Mouse (Mus musculus) kidney, adult 2 months (tissue): ENCODE data around the gene Prg3. TPM values are rescaled to one million over a fixed set of nuclear protein-coding genes. Genes with fewer than 3 reads are reported as not detected.
A peak's percentile ranks its signal among the peaks of the same experiment; 100 is the strongest.

Experiments used
- DNase-seq: peaks from one replicate; pipeline ENCODE4 v3.0.0; 2021
- H3K27ac ChIP-seq: fragments of 200-500 bp; 2 replicates; pipeline ENCODE4 v1.5.1; 2012; ENCODE audit warnings: low read depth, low read length, control low read depth, inconsistent platforms; ENCODE audit not compliant: insufficient read depth
- H3K27me3 ChIP-seq: fragments of 200-500 bp; replicated peaks from 2 replicates; pipeline ENCODE4 v1.6.1; 2012; ENCODE audit warnings: mild to moderate bottlenecking, moderate library complexity, low read length, inconsistent platforms; ENCODE audit not compliant: control insufficient read depth, insufficient read depth
- H3K36me3 ChIP-seq: fragments of 200-500 bp; 2 replicates; pipeline ENCODE4 v1.6.1; 2012; ENCODE audit warnings: mild to moderate bottlenecking, moderate library complexity, low read length, inconsistent platforms; ENCODE audit not compliant: control insufficient read depth, insufficient read depth
- H3K4me1 ChIP-seq: fragments of 200-500 bp; 2 replicates; pipeline ENCODE4 v1.6.1; 2011; ENCODE audit warnings: low read length; ENCODE audit not compliant: control insufficient read depth, insufficient read depth
- H3K4me3 ChIP-seq: fragments of 200-500 bp; 2 replicates; pipeline ENCODE4 v1.5.1; 2011; ENCODE audit warnings: mild to moderate bottlenecking, low read depth, low read length, control low read depth; ENCODE audit not compliant: insufficient read depth
- CTCF ChIP-seq: fragments of 200-500 bp; conservative IDR thresholded peaks from 2 replicates; pipeline ENCODE4 v1.5.1; 2011; ENCODE audit warnings: low read depth, mild to moderate bottlenecking, control low read depth, low read length, moderate library complexity, mixed read lengths; ENCODE audit not compliant: insufficient read depth, insufficient read length
- POLR2A ChIP-seq: fragments of 200-500 bp; IDR thresholded peaks from one replicate; pipeline ENCODE4 v1.6.1; 2011; ENCODE audit warnings: low read depth, low read length, control low read depth
- WGBS: fragments of 180-500 bp; shearing (Covaris S2); methylation state at CpG from one replicate; pipeline ENCODE4 v1.1.7; 2018; 5-methylcytosine and 5-hydroxymethylcytosine counted together
- polyA plus RNA-seq: library from polyadenylated mRNA; depleted of rRNA; stranded (reverse); fragments of >200 nt; gene quantifications from 2 replicates; pipeline ENCODE4 v1.2.3, GENCODE M21; 2012

Gene Prg3
- polyA plus RNA-seq, 1 experiment = 0.28 TPM

GRCm38 (mm10) chr2:84948721-84949120 is 39.3 kb upstream of the Prg3 start:
- no peaks in the 10 kb centered on the region; the same call in 1 of the 2 replicates for H3K36me3 ChIP-seq
- DNase-seq = no peak
- H3K4me3 ChIP-seq = no peak overlapping the region
- no peaks in the 10 kb centered on the region for H3K4me1 ChIP-seq
- 58% methylated on average over 2 of the region's 2 CpGs for WGBS
- no peak overlapping the region for H3K27ac ChIP-seq
- TF ChIP-seq CTCF (no peak), POLR2A (no peak)
- no peaks in the 10 kb centered on the region for H3K27me3 ChIP-seq

GRCm38 (mm10) chr2:84951027-84951426 is 37.0 kb upstream of the Prg3 start:
- DNase-seq = no peak
- Histone ChIP-seq H3K4me3 (no peak overlapping the region), H3K27me3 (no peaks in the 10 kb centered on the region), H3K4me1 (no peaks in the 10 kb centered on the region), H3K36me3 (no peaks in the 10 kb centered on the region; the same call in 1 of the 2 replicates), H3K27ac (no peak overlapping the region)
- TF ChIP-seq POLR2A = no peak
- TF ChIP-seq CTCF = no peak
- WGBS = 90% methylated on average over 8 of the region's 8 CpGs

GRCm38 (mm10) chr2:84952251-84952650 is 35.8 kb upstream of the Prg3 start:
- 88% methylated on average over 1 of the region's 1 CpGs for WGBS
- Histone ChIP-seq H3K4me1 (no peaks in the 10 kb centered on the region), H3K4me3 (no peak overlapping the region), H3K27ac (no peak overlapping the region), H3K27me3 (no peaks in the 10 kb centered on the region), H3K36me3 (no peaks in the 10 kb centered on the region; the same call in 1 of the 2 replicates)
- TF ChIP-seq POLR2A (no peak), CTCF (no peak)
- DNase-seq = no peak

GRCm38 (mm10) chr2:84952693-84953092 is 35.3 kb upstream of the Prg3 start:
- Histone ChIP-seq H3K27me3 (no peaks in the 10 kb centered on the region), H3K4me3 (no peak overlapping the region), H3K27ac (no peak overlapping the region), H3K4me1 (no peaks in the 10 kb centered on the region), H3K36me3 (no peaks in the 10 kb centered on the region; the same call in 1 of the 2 replicates)
- no peak for DNase-seq
- TF ChIP-seq CTCF = no peak
- TF ChIP-seq POLR2A = no peak
- 78% methylated on average over 4 of the region's 4 CpGs for WGBS

GRCm38 (mm10) chr2:84955435-84955834 is 32.6 kb upstream of the Prg3 start:
- H3K27me3 ChIP-seq = no peaks in the 10 kb centered on the region
- H3K27ac ChIP-seq = no peak overlapping the region
- no peaks in the 10 kb centered on the region for H3K36me3 ChIP-seq
- H3K4me1 ChIP-seq = no peaks in the 10 kb centered on the region
- no peak for DNase-seq
- TF ChIP-seq CTCF (no peak), POLR2A (no peak)
- H3K4me3 ChIP-seq = no peak overlapping the region
- 91% methylated on average over 9 of the region's 9 CpGs for WGBS

- Histone ChIP-seq H3K4me1 (no peaks in the 10 kb centered on the region), H3K27me3 (no peaks in the 10 kb centered on the region), H3K27ac (no peak overlapping the region), H3K36me3 (no peaks in the 10 kb centered on the region), H3K4me3 (no peak overlapping the region)
- DNase-seq = peak; percentile 56
- 45% methylated on average over 5 of the region's 5 CpGs for WGBS
- TF ChIP-seq POLR2A (no peak), CTCF (peak; percentile 83)
Observed at GRCm38 (mm10) chr2:84956274-84956673, 31.7 kb upstream of the Prg3 start.

GRCm38 (mm10) chr2:84958588-84959264 is 29.3 kb upstream of the Prg3 start:
- no peaks in the 10 kb centered on the region for H3K36me3 ChIP-seq
- TF ChIP-seq POLR2A (no peak), CTCF (no peak)
- DNase-seq = no peak
- no peaks in the 10 kb centered on the region for H3K4me1 ChIP-seq
- H3K27me3 ChIP-seq = no peaks in the 10 kb centered on the region
- H3K27ac ChIP-seq = no peak overlapping the region
- no peak overlapping the region for H3K4me3 ChIP-seq
- WGBS = 88% methylated on average over 11 of the region's 11 CpGs

GRCm38 (mm10) chr2:84961300-84961699 is 26.7 kb upstream of the Prg3 start:
- Histone ChIP-seq H3K27me3 (no peaks in the 10 kb centered on the region), H3K4me1 (no peaks in the 10 kb centered on the region), H3K36me3 (no peaks in the 10 kb centered on the region), H3K4me3 (no peak overlapping the region), H3K27ac (no peak overlapping the region)
- TF ChIP-seq POLR2A = no peak
- peak; percentile 29; the same call in 1 of the 2 replicates for TF ChIP-seq CTCF
- peak; percentile 89 for DNase-seq
- WGBS = 30% methylated on average over 2 of the region's 2 CpGs
